Mouse (Mus musculus) gastrocnemius, adult 2 months (tissue): ENCODE measurements at regions not wholly inside any gene's neighbourhood (a gene's known extent, or its start where the extent isn't known, plus 50 kb on each side); places are given as distances from the start of the nearest gene placed in this dataset.

ENCODE experiments used
- DNase-seq: peaks from one replicate; pipeline ENCODE4 v3.0.0; 2022
- H3K27ac ChIP-seq: fragments of 200-600 bp; 2 replicates; pipeline ENCODE4 v1.8.1; 2022; ENCODE audit warnings: mild to moderate bottlenecking
- H3K4me3 ChIP-seq: fragments of 200-600 bp; 2 replicates; pipeline ENCODE4 v1.8.1; 2022; ENCODE audit warnings: mild to moderate bottlenecking, moderate library complexity
- CTCF ChIP-seq: fragments of 200-600 bp; IDR thresholded peaks from 2 replicates; pipeline ENCODE4 v1.8.1; 2022; ENCODE audit warnings: antibody characterized with exemption, mild to moderate bottlenecking, moderate library complexity
- intact Hi-C: fragments of 180-260 bp; cut with DNase I; formaldehyde crosslinking; loops from one replicate; pipeline ENCODE4 v1.15.1; 2025

- intact Hi-C loops: no loop called here
Observed at GRCm38 (mm10) chr7:95720083-95720482, 451.0 kb upstream of the Tenm4 start.

DNA sequence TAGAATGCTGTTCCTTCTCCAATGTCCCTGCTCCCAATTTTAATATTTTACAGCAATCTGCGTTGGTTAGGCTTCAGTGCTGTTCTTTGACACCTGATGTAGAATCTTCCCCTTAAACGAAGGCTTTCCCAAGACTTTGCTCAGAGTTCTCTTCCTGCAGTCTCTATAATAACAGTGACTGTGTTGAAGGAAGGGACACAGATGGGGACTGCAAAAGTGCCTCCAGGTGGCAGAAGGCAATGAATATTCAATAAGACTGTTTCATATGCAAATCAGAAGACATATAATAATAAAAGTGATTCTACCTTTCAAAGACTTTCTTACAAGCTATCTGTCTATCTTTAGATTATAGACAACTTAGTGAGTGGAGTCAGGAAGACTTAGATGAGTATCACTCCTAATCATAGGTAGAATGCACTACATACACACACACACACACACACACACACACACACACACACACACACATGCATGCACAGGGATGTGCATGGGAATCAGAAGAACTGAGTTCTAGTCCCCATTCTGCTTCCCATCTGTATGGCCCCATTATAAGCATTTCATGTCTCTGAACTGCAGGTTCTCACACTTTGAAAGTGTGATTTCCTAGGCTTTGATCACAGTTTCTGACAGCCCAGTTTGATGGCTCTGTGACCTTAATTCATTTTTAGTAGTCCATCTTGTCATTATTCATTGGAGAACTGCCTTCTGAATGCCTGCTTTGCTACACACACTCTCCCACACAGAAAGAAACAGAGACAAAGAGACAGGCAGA is 445.1 kb upstream of the Tenm4 start:
- Histone ChIP-seq H3K4me3 (no peak overlapping the region), H3K27ac (no peak overlapping the region)
- no peak for TF ChIP-seq CTCF
- intact Hi-C loops: no loop called here
- DNase-seq: no peak

More at GRCm38 (mm10) chr7:95720083-95720482, 451.0 kb upstream of the Tenm4 start:
- TF ChIP-seq CTCF: no peak
- Histone ChIP-seq H3K4me3 (no peak overlapping the region), H3K27ac (no peak overlapping the region)
- no peak for DNase-seq

DNA sequence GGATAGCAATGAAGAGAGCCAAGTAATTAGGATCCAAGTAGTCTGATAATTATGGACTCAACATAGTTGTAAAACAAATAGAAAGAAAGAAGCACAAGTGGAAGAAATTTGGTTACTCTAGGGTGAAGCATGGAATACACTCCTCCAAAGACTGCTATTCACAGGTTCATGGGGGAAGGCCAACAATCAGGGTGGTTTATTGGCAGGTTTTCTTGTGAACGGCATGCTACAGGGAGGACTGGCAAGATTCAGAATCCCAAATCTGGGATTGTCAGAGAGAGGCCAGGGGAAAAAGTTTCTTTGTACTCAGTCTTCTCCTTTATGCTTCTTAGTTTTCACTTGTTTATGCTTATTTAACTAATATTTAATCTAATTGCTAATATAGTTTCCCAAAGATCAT is 437.2 kb upstream of the Tenm4 start:
- intact Hi-C loops: no loop called here
- DNase-seq: no peak
- H3K27ac ChIP-seq: no peak overlapping the region
- H3K4me3 ChIP-seq: no peak overlapping the region
- no peak for TF ChIP-seq CTCF

- no peak for TF ChIP-seq CTCF
- intact Hi-C loops: no loop called here
- Histone ChIP-seq H3K27ac (no peak overlapping the region), H3K4me3 (no peak overlapping the region)
- no peak for DNase-seq
Observed at GRCm38 (mm10) chr7:95734587-95734986, 436.5 kb upstream of the Tenm4 start.

- intact Hi-C loops: no loop called here
- no peak for DNase-seq
- no peak overlapping the region for H3K4me3 ChIP-seq
- TF ChIP-seq CTCF: no peak
- no peak overlapping the region for H3K27ac ChIP-seq
Observed at GRCm38 (mm10) chr7:95736716-95737115, 434.3 kb upstream of the Tenm4 start.

- intact Hi-C loops: no loop called here
- DNase-seq: no peak
- no peak overlapping the region for H3K27ac ChIP-seq
- no peak overlapping the region for H3K4me3 ChIP-seq
- no peak for TF ChIP-seq CTCF
Observed at GRCm38 (mm10) chr7:95738725-95739245, 432.3 kb upstream of the Tenm4 start.

GRCm38 (mm10) chr7:95739779-95740178 is 431.3 kb upstream of the Tenm4 start:
- intact Hi-C loops: no loop called here
- no peak overlapping the region for H3K27ac ChIP-seq

GRCm38 (mm10) chr7:95758375-95758774 is 412.7 kb upstream of the Tenm4 start:
- TF ChIP-seq CTCF: no peak
- intact Hi-C loops: no loop called here
- Histone ChIP-seq H3K4me3 (no peak overlapping the region), H3K27ac (no peak overlapping the region)
- DNase-seq: no peak

More at GRCm38 (mm10) chr7:95739779-95740178, 431.3 kb upstream of the Tenm4 start:
- no peak overlapping the region for H3K4me3 ChIP-seq
- TF ChIP-seq CTCF: no peak
- no peak for DNase-seq

DNA sequence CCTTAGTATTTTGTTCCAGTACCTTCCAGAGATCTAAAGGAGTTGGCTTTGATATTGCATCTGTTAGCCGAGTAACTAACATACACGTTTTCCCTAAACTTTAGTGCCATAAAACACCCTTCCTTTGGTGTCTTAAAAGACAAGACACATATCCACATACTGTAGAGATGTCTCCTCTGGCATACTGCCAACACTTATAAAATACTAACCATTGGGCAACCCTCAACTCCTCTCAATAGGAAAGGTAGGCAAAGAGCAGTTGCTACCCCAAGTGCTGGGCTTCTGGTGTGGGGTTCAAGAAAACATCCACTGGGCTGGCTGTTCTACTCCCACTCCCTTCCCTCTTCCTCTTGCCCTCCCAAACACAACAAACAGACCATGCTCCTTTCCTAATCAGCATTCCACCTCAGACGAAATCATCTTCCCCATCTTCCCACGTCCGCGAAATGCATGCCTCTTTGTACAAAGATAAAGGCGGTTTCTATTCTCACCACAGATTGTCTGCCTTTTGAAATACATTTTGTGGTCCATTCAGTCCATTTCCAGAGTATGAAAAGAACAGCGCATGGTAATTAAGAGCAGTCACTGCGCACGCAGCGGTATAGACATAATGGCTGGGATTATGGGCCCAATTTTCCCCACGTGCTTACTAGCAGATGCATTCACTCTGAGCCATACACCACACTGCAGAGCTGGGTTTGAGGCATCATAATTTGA is 409.9 kb upstream of the Tenm4 start:
- intact Hi-C loops: no loop called here
- no peak for DNase-seq
- no peak overlapping the region for H3K27ac ChIP-seq
- H3K4me3 ChIP-seq: no peak overlapping the region
- TF ChIP-seq CTCF: no peak

DNA sequence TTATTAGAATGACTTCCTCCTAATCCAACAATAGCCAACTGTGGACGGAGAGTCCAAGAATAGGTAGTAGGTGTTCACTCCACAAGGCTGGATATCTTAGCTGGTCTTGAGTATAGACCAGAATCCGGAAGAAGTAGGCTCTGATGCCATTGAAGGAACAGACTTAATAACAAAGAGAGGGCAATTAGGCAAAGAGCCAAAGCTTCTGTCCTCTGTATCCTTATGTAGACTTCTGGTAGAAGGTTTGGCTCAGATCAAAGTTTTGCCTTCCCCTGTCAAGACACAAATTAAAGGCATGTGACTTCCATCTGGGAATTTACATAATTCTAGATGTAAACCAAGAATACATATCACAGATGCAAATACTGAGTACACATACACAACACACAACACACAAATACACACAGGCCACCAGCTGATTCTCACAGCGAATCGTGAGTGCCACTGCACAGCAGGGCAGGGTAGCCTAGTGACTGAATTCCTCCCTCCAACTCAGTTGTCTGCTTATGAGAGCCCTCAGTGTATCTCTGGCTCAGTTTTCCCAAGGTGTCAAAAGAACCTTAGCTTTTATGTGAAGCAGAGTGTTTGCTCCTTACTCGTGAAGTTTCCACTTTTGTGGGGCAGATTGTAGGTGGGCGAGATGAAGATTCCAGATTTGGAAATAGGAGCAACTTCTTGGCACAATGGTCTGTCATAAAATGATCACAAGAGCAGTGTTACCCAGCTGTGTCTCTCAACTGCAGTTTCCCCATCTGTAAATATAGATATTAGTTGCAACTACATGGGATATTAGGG is 404.5 kb upstream of the Tenm4 start:
- TF ChIP-seq CTCF: no peak
- DNase-seq: no peak

GRCm38 (mm10) chr7:95784523-95784922 is 386.5 kb upstream of the Tenm4 start:
- no peak for TF ChIP-seq CTCF
- intact Hi-C loops: no loop called here
- Histone ChIP-seq H3K27ac (no peak overlapping the region), H3K4me3 (no peak overlapping the region)
- DNase-seq: no peak

More for the DNA sequence above, 404.5 kb upstream of the Tenm4 start:
- no peak overlapping the region for H3K27ac ChIP-seq
- H3K4me3 ChIP-seq: no peak overlapping the region
- intact Hi-C loops: no loop called here

- no peak overlapping the region for H3K27ac ChIP-seq
- no peak for TF ChIP-seq CTCF
- intact Hi-C loops: no loop called here
- DNase-seq: no peak
- no peak overlapping the region for H3K4me3 ChIP-seq
Observed at GRCm38 (mm10) chr7:95787543-95787942, 383.5 kb upstream of the Tenm4 start.

GRCm38 (mm10) chr7:95787951-95788350 is 383.1 kb upstream of the Tenm4 start:
- TF ChIP-seq CTCF: no peak
- Histone ChIP-seq H3K4me3 (no peak overlapping the region), H3K27ac (no peak overlapping the region)
- intact Hi-C loops: no loop called here
- DNase-seq: no peak
